Mouse (Mus musculus): ENCODE data around the gene Toe1.

The Toe1 gene

DNA sequence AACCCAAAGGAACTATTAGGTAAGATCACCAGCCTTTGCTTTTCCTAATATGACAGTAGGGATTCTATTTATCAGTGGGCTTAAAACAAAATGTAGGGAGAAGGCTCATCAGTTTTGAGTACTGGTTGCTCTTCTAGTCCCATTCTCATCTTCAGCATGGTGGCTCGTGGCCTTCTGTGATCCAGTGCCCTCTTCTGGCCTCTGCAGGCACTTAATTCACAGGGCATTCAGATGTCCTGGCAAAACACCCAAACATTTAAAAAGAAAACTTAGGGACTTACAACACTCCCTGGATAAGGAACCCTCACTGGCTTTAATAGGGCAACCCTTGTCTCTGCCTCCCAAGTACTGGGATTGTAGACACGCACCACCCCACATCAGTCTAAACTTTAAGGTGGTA is 13.2 kb downstream of the Toe1 start:
- no peak for DNase-seq (ENCODE audit: low spot score in 2 of 2)

DNA sequence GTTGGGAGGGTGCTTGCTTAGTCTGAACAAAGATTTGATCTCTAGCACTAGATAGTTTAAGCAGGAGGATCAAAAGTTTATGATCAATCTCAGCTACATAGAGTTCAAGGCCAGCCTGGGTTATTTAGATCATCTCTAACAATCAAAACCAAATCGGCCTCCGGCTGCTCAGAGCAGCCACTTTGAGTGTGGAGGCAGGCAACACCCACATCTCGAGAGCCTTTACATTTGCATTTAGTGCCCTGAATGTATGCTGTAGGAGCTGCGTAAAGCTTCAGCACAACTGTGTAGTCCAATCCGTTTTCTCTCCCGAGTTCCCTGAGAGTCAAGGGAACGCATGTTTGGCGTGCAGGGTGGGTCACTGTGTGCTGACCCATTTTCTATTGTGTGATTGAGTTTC is 15.0 kb downstream of the Toe1 start:
- no peak for DNase-seq (ENCODE audit: low spot score in 2 of 2)

DNA sequence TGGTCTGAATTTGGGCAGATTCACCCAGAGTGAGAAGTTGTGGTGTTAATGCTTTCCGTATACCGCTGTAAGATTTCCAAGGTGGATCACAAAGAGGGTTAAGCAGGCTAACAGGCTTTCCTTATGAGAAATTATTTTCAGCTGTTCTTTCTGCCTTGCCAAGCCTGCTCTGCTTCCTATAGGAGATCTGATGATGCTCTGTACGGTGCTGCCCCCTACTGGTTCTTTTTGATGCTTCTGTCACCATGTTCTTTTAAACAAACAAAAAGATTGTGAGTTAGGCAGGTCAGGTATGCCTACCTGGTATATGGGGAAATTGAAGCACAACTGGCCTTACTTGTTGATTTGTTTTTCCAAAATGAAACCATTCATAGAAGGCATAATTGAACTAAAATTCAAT is 18.5 kb downstream of the Toe1 start:
- peak; percentile 47 to 75 for DNase-seq (ENCODE audit: low spot score in 2 of 2)

GRCm38 (mm10) chr4:116787985-116788760 is 19.3 kb downstream of the Toe1 start:
- no peak for DNase-seq (ENCODE audit: low spot score in 2 of 2)

GRCm38 (mm10) chr4:116786587-116786986 is 20.9 kb downstream of the Toe1 start:
- no peak for DNase-seq (ENCODE audit: low spot score in 2 of 2)

- DNase-seq (ENCODE audit: low spot score in 2 of 2) = no peak
Observed at GRCm38 (mm10) chr4:116782171-116782570, 25.3 kb downstream of the Toe1 start.

- no peak for DNase-seq (ENCODE audit: low spot score in 2 of 2)
Observed at GRCm38 (mm10) chr4:116781366-116781765, 26.1 kb downstream of the Toe1 start.

GRCm38 (mm10) chr4:116780541-116780940 is 26.9 kb downstream of the Toe1 start:
- no peak for DNase-seq (ENCODE audit: low spot score in 2 of 2)

- DNase-seq (ENCODE audit: low spot score in 2 of 2) = no peak
Observed at GRCm38 (mm10) chr4:116777079-116777478, 30.4 kb downstream of the Toe1 start.

DNA sequence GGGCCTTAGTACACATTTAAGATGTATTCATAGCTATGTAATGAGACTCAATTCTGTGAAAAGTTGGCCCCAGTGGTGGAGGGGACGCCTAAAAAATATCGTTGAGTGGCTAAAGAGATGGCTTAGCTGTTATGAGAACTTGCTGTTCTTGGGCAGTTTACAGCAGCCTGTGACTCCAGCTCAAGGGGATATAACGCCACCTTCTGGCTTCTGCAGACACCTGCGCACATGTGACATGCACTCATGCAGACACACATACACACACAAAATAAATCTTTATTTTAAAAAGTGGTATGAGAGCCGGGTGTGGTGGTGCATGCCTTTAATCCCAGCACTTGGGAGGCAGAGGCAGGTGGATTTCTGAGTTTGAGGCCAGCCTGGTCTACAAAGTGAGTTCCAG is 31.0 kb downstream of the Toe1 start:
- no peak for DNase-seq (ENCODE audit: low spot score in 2 of 2)

GRCm38 (mm10) chr4:116769060-116769459 is 38.4 kb downstream of the Toe1 start:
- DNase-seq (ENCODE audit: low spot score in 2 of 2) = no peak

GRCm38 (mm10) chr4:116768510-116768909 is 38.9 kb downstream of the Toe1 start:
- DNase-seq (ENCODE audit: low spot score in 2 of 2) = no peak

GRCm38 (mm10) chr4:116764001-116764400 is 43.4 kb downstream of the Toe1 start:
- no peak for DNase-seq (ENCODE audit: low spot score in 2 of 2)

DNA sequence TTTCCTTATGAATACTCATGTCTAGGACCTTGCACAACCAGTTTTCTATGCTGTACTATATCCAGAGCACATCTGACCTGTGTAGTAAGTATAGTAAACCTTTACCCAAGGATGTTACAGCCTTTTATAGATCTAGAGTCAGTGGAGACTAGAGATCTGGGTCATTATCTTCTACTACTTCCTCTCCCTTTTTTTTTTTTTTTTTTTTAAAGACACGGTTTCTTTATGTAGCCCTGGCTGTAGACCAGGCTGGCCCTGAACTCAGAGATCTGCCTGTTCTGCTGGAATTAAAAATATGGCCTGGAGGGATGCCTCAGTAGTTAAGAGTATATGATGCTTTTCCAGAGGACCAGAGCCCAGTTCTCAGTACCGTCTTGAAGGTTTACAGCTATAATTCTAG is 45.5 kb downstream of the Toe1 start:
- no peak for DNase-seq (ENCODE audit: low spot score in 2 of 2)

DNA sequence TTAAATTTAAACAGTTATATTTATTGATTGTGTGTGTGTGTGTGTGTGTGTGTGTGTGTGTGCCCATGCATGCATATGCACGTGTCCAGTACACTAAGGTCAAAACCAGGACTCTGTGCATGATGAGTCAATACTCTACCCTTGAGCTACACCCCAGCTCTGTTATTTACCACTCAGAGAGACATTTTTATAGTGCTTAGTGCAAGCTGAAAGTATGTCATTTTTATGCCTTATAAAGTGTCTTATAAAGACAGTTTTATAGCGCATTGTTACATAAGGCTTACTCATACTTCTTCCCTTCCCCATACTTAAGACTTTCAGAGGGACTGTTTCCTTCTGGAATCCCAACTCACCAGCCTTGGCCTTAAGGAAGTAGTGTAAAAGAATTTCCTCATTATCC is 57.7 kb downstream of the Toe1 start:
- DNase-seq (ENCODE audit: low spot score in 2 of 2) = no peak

Data from urinary bladder, adult 18-20 months (tissue).